Mouse (Mus musculus) heart, embryonic 13.5 days (tissue): ENCODE measurements around the gene Usp29. TPM values are rescaled to one million over a fixed set of nuclear protein-coding genes. Genes with fewer than 3 reads are reported as not detected.
A peak's percentile ranks its signal among the peaks of the same experiment; 100 is the strongest.
"Not testable (repeated sequence)": the region's sequence is repeated elsewhere in the genome, so short reads cannot be mapped to it uniquely, and the experiment has no call there.

Source experiments
- ATAC-seq: fragments of 200-750 bp; cut with Nextera tagmentation; 2 replicates; pipeline ENCODE4 v1.8.0; 2017; ENCODE audit warnings: moderate TSS enrichment; ENCODE audit not compliant: insufficient number of reproducible peaks, low FRiP score, low TSS enrichment; ENCODE audit errors: extremely low read depth
- H3K27ac ChIP-seq: fragments of 300-500 bp; sonication (generic); replicated peaks from 2 replicates; pipeline ENCODE4 v1.5.1; 2015; ENCODE audit warnings: moderate library complexity, mild to moderate bottlenecking, inconsistent platforms
- H3K27me3 ChIP-seq: fragments of 300-500 bp; sonication (generic); replicated peaks from 2 replicates; pipeline ENCODE4 v1.6.1; 2015; ENCODE audit warnings: mild to moderate bottlenecking, inconsistent platforms
- H3K36me3 ChIP-seq: fragments of 300-500 bp; sonication (generic); 2 replicates; pipeline ENCODE4 v1.6.1; 2015; ENCODE audit warnings: mild to moderate bottlenecking, inconsistent platforms
- H3K4me1 ChIP-seq: fragments of 300-500 bp; sonication (generic); 2 replicates; pipeline ENCODE4 v1.6.1; 2015; ENCODE audit warnings: inconsistent platforms
- H3K4me2 ChIP-seq: fragments of 300-500 bp; sonication (generic); 2 replicates; pipeline ENCODE4 v1.6.1; 2015; ENCODE audit warnings: inconsistent platforms, mild to moderate bottlenecking, moderate library complexity
- H3K4me3 ChIP-seq: fragments of 300-500 bp; sonication (generic); 2 replicates; pipeline ENCODE4 v1.5.1; 2015; ENCODE audit warnings: moderate library complexity, mild to moderate bottlenecking, inconsistent platforms
- H3K9ac ChIP-seq: fragments of 300-500 bp; sonication (generic); 2 replicates; pipeline ENCODE4 v1.6.1; 2015; ENCODE audit warnings: inconsistent platforms, mild to moderate bottlenecking, moderate library complexity
- H3K9me3 ChIP-seq: fragments of 300-500 bp; sonication (generic); 2 replicates; pipeline ENCODE4 v1.6.1; 2016; ENCODE audit warnings: inconsistent platforms
- WGBS: fragments of 180-500 bp; shearing (Covaris S2); methylation state at CpG from one replicate; pipeline ENCODE4 v1.1.7; 2015; ENCODE audit warnings: mixed read lengths; 5-methylcytosine and 5-hydroxymethylcytosine counted together
- polyA plus RNA-seq: library from polyadenylated mRNA; unstranded; fragments of >200 nt; fragmentation: Nextera tagmentation; extraction: Ambion mirVana; gene quantifications from 2 replicates; pipeline ENCODE4 v1.2.1, GENCODE M21; 2015

Gene Usp29
- polyA plus RNA-seq, 1 experiment from 2014 or later: 7.4 TPM

- ATAC-seq: no peak
- H3K9me3 ChIP-seq: no peaks in the 10 kb centered on the region
- no peak overlapping the region for H3K4me3 ChIP-seq
- H3K9ac ChIP-seq: no peak overlapping the region
- WGBS: 32% methylated on average over 11 of the region's 11 CpGs
- no peak overlapping the region for H3K27ac ChIP-seq
- H3K36me3 ChIP-seq: no peaks in the 10 kb centered on the region
- H3K4me1 ChIP-seq: peaks cover 16% of the 10 kb centered on the region
- no peak overlapping the region for H3K4me2 ChIP-seq
- no peaks in the 10 kb centered on the region for H3K27me3 ChIP-seq
These were observed 149.3 kb downstream of the Usp29 start for GRCm38 (mm10) chr7:6879512-6880164.

DNA sequence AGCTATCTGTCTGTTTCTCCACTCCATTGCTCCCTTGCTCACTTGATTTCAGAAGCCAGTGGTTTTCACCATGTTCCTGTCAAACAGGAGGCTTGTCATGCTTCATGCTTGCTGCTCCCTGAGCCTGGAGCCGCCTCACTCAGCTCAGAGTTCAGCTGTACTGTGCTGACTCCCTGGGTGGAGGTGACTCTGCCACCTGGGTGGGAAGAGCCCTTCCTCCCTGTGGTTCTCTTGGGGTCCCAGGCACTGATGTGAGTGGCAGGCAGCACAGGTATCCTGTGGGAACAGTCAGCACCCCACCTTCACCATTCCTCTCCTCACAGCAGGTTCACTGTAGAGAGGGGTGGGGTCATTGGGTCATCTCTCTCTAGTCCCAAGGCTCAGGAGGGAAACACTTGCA lies 150.5 kb downstream of the Usp29 start:
- not testable (repeated sequence) for H3K27ac ChIP-seq, H3K36me3 ChIP-seq, H3K4me3 ChIP-seq, H3K9ac ChIP-seq, ATAC-seq, H3K4me2 ChIP-seq, H3K27me3 ChIP-seq, H3K9me3 ChIP-seq
- peaks cover 26% of the 10 kb centered on the region for H3K4me1 ChIP-seq
- WGBS: 60% methylated on average over 1 of the region's 1 CpGs

- Histone ChIP-seq H3K9ac (no peak overlapping the region), H3K4me3 (no peak overlapping the region), H3K9me3 (no peaks in the 10 kb centered on the region), H3K4me2 (no peak overlapping the region), H3K27me3 (no peaks in the 10 kb centered on the region), H3K36me3 (no peaks in the 10 kb centered on the region), H3K27ac (no peak overlapping the region), H3K4me1 (peaks cover 26% of the 10 kb centered on the region)
- ATAC-seq: no peak
- WGBS: 52% methylated on average over 6 of the region's 6 CpGs
These were observed 151.2 kb downstream of the Usp29 start for GRCm38 (mm10) chr7:6881473-6882046.

DNA sequence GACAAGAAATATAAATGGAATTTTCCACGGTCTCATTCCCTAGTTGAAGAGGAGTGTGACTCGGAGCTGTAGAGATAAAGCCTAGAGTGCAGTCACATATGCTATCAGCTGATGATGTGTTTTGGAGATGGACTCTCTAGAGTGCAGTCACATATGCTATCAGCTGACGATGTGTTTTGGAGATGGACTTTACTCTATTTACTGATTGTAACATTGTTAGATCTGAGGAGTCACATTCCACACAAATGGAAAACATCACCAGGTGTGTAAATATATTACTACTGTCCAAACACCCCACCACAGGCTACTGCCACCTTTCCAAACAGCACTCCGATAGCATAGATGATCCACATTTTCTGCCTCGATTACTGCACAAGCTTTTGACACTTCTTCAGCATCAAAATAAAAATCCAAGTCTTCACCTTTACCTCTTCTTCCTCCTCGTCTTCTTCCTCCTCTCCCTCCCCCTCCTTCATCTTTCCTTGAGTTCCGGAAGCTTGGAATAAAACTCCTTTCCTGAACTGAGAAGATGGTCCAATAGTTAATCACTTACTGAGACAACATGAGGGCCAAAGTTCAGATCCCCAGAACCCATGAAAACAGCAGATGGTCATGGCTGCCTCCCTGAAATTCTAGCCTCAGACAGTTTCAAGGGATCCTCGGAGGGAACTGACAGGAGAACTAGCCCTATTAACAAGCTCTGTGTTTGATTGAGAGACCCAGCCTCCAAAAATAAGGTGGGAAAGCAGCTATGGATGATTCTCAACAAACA lies 153.2 kb downstream of the Usp29 start:
- no peaks in the 10 kb centered on the region for H3K36me3 ChIP-seq
- H3K4me1 ChIP-seq: peaks cover 26% of the 10 kb centered on the region
- 40% methylated on average over 8 of the region's 8 CpGs for WGBS
- no peak overlapping the region for H3K27ac ChIP-seq
- no peak overlapping the region for H3K9ac ChIP-seq
- no peak overlapping the region for H3K4me2 ChIP-seq
- H3K27me3 ChIP-seq: no peaks in the 10 kb centered on the region
- ATAC-seq: no peak
- H3K4me3 ChIP-seq: no peak overlapping the region
- H3K9me3 ChIP-seq: no peaks in the 10 kb centered on the region

DNA sequence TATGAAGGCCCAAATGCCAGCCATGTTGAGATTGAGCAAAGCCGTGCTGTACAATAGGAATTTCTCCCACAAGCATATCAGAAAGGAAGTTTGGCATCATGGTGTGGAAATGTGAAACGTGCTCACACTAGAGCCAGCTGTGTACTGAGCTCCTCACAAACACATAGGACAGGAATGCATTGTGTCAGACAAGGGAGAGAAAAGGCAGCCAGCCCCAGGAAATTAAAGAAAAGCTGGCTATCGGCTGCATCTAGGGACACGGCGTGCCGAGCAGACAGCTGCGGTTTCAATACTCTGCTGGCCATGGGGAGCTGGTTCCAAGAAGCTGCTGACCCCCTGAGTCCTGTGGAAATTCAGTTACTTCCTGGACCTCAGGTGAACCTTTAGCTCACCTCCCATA lies 155.0 kb downstream of the Usp29 start:
- Histone ChIP-seq H3K27ac (no peak overlapping the region), H3K36me3 (no peaks in the 10 kb centered on the region), H3K4me3 (no peak overlapping the region), H3K4me2 (no peak overlapping the region), H3K4me1 (peaks cover 19% of the 10 kb centered on the region), H3K9me3 (no peaks in the 10 kb centered on the region), H3K9ac (no peak overlapping the region), H3K27me3 (no peaks in the 10 kb centered on the region)
- WGBS: 49% methylated on average over 7 of the region's 7 CpGs
- no peak for ATAC-seq

- Histone ChIP-seq H3K36me3 (no peaks in the 10 kb centered on the region), H3K4me3 (no peak overlapping the region), H3K27ac (no peak overlapping the region), H3K4me1 (peaks cover 19% of the 10 kb centered on the region), H3K9ac (no peak overlapping the region), H3K9me3 (no peaks in the 10 kb centered on the region), H3K27me3 (no peaks in the 10 kb centered on the region), H3K4me2 (no peak overlapping the region)
- no peak for ATAC-seq
- 82% methylated on average over 1 of the region's 1 CpGs for WGBS
These were observed 156.5 kb downstream of the Usp29 start for GRCm38 (mm10) chr7:6886896-6887295.

DNA sequence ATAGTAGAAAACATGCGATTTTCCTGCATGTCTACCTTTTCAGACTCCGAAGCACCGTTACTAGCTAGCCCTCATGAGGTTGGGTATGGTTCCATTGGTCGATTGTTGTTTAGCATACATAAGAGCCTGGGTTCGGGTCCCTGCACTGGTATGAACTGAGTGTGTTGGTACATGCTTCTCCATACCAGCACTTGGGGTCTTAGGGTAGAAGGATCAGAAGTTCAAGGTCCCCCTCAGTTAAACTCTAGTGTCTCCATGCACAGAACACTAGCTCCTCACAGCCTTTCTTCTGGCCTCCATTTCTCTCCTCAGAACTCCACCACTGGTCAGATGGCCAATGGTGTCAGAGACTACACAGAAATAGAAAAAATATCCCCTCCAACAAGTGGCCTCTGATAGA lies 159.5 kb downstream of the Usp29 start:
- Histone ChIP-seq H3K9me3 (no peaks in the 10 kb centered on the region), H3K4me1 (peaks cover 9% of the 10 kb centered on the region), H3K4me2 (no peak overlapping the region), H3K27me3 (no peaks in the 10 kb centered on the region), H3K9ac (no peak overlapping the region), H3K4me3 (no peak overlapping the region), H3K36me3 (no peaks in the 10 kb centered on the region), H3K27ac (no peak overlapping the region)
- 86% methylated on average over 5 of the region's 5 CpGs for WGBS
- ATAC-seq: no peak

- Histone ChIP-seq H3K9me3 (no peaks in the 10 kb centered on the region), H3K36me3 (no peaks in the 10 kb centered on the region), H3K27ac (no peak overlapping the region), H3K9ac (no peak overlapping the region), H3K27me3 (no peaks in the 10 kb centered on the region), H3K4me2 (no peak overlapping the region), H3K4me3 (no peak overlapping the region), H3K4me1 (no peaks in the 10 kb centered on the region)
- WGBS: 62% methylated on average over 3 of the region's 3 CpGs
- no peak for ATAC-seq
These were observed 160.8 kb downstream of the Usp29 start for GRCm38 (mm10) chr7:6891206-6891605.

DNA sequence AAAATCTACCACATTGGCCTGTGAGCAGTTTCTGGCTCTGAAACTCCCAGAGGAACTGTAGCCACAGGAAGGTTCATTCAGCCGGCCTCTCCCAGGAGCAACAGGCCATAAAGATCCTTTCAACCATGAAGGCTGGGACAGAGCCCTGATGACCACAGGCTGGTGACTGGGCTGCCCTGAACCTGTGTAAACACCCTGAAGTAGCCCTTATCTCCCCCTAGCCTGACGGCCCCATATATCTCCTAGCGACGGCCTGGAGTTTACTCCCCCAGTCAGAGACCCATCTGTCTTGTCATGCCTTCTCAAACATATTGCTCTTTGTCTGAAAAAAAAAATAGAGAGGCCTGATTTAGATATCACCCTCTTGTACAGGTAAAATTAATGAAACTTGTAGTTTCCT lies 166.6 kb downstream of the Usp29 start:
- peaks cover 11% of the 10 kb centered on the region for H3K4me1 ChIP-seq
- H3K9ac ChIP-seq, H3K9me3 ChIP-seq, H3K27me3 ChIP-seq, H3K36me3 ChIP-seq, ATAC-seq, H3K27ac ChIP-seq, H3K4me3 ChIP-seq, H3K4me2 ChIP-seq: not testable (repeated sequence)
- 12% methylated on average over 4 of the region's 4 CpGs for WGBS

- Histone ChIP-seq H3K27ac (no peak overlapping the region), H3K9ac (no peak overlapping the region), H3K4me2 (no peak overlapping the region), H3K36me3 (no peaks in the 10 kb centered on the region), H3K4me1 (peaks cover 11% of the 10 kb centered on the region), H3K27me3 (no peaks in the 10 kb centered on the region), H3K4me3 (no peak overlapping the region), H3K9me3 (no peaks in the 10 kb centered on the region)
- WGBS: 90% methylated on average over 7 of the region's 7 CpGs
- ATAC-seq: no peak
These were observed 170.3 kb downstream of the Usp29 start for GRCm38 (mm10) chr7:6900672-6901071.

DNA sequence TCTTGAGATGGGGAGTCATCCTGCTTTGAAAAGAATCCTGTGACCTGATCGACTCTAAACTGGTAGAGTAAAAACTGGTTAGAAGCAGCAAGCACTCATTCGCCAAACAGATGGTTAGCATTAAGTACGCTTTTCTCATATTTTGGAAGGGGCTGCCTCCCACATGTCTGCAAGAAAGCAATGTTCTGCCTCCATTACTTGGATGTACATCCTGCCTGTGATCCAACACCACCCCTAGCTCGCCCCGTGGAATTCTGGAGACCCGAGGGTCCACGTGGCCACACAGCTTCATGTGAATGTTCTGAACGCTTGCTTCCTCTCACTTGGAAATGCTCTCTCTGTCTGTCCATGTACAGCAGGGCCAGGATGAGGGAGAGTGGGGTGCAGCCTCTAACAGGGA lies 173.1 kb downstream of the Usp29 start:
- no peak overlapping the region for H3K4me2 ChIP-seq
- no peaks in the 10 kb centered on the region for H3K27me3 ChIP-seq
- H3K4me3 ChIP-seq: no peak overlapping the region
- no peaks in the 10 kb centered on the region for H3K36me3 ChIP-seq
- H3K27ac ChIP-seq: no peak overlapping the region
- no peaks in the 10 kb centered on the region for H3K4me1 ChIP-seq
- 73% methylated on average over 8 of the region's 8 CpGs for WGBS
- ATAC-seq: no peak
- H3K9ac ChIP-seq: no peak overlapping the region
- H3K9me3 ChIP-seq: no peaks in the 10 kb centered on the region

DNA sequence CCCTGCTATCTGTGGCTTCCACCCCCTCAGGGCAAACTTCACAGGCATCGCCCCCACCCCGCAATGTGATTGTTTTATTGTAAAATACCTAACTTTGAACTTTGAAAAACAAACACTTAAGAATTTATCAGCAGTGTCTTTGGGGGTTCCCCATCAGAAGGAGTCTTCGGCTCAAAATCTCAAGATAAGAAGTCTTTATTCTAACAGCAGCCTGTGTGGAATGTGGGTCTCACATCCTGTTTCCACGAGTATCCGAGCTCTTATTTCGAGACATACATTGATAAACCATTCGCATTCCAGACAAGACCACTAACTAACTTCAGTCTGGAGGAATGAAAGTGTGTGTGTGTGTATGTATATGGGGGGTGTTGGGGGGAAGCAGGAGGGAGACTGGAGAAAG lies 180.1 kb downstream of the Usp29 start:
- 12% methylated on average over 7 of the region's 7 CpGs for WGBS
- no peak overlapping the region for H3K4me3 ChIP-seq
- H3K4me2 ChIP-seq: no peak overlapping the region
- no peak for ATAC-seq
- no peaks in the 10 kb centered on the region for H3K27me3 ChIP-seq
- H3K9me3 ChIP-seq: no peaks in the 10 kb centered on the region
- peak overlapping the region; percentile 71 for H3K27ac ChIP-seq
- no peak overlapping the region for H3K9ac ChIP-seq
- H3K4me1 ChIP-seq: peaks cover 44% of the 10 kb centered on the region
- H3K36me3 ChIP-seq: no peaks in the 10 kb centered on the region
